Mouse (Mus musculus) myocyte (in vitro differentiated cells): ENCODE data around the gene Stxbp1. TPM values are rescaled to one million over a fixed set of nuclear protein-coding genes. Genes with fewer than 3 reads are reported as not detected.

Experiments
- H3K27me3 ChIP-seq: one replicate; pipeline ENCODE4 v1.6.1; 2011; ENCODE audit not compliant: control insufficient read depth, insufficient read depth, insufficient read length
- H3K36me3 ChIP-seq: one replicate; pipeline ENCODE4 v1.6.1; 2011; ENCODE audit not compliant: control insufficient read depth, insufficient read depth
- H3K4me2 ChIP-seq: one replicate; pipeline ENCODE4 v1.6.1; 2011; ENCODE audit warnings: low read depth, control low read depth
- H3K4me3 ChIP-seq: one replicate; pipeline ENCODE4 v1.5.1; 2011; ENCODE audit warnings: mild to moderate bottlenecking, control low read depth, moderate library complexity
- H3K79me2 ChIP-seq: one replicate; pipeline ENCODE4 v1.6.1; 2011; ENCODE audit not compliant: control insufficient read depth, insufficient read depth
- H3ac ChIP-seq: one replicate; pipeline ENCODE4 v1.6.1; 2011; ENCODE audit not compliant: control insufficient read depth, insufficient read length
- CEBPB ChIP-seq: IDR thresholded peaks from 2 replicates; pipeline ENCODE4 v1.6.1; 2011; ENCODE audit warnings: mild to moderate bottlenecking, moderate library complexity; ENCODE audit not compliant: poor library complexity, insufficient read depth, severe bottlenecking
- E2F4 ChIP-seq: IDR thresholded peaks from one replicate; pipeline ENCODE4 v1.6.1; 2011; ENCODE audit warnings: mild to moderate bottlenecking, control low read depth, moderate library complexity; ENCODE audit not compliant: insufficient read depth
- MAX ChIP-seq: IDR thresholded peaks from one replicate; pipeline ENCODE4 v1.6.1; 2011; ENCODE audit warnings: low read depth, mild to moderate bottlenecking, control low read depth
- MYOD1 ChIP-seq, 3 experiments: IDR thresholded peaks; one replicate each; pipeline ENCODE4 v1.6.1; 2011; ENCODE audit warnings: control low read depth in 2 of 3, low read depth in 2 of 3, mild to moderate bottlenecking in 2 of 3, moderate library complexity in 1 of 3; ENCODE audit not compliant: insufficient read length in 2 of 3, control insufficient read depth in 1 of 3
- MYOG ChIP-seq, 3 experiments: IDR thresholded peaks; one replicate each; pipeline ENCODE4 v1.6.1; 2011; ENCODE audit warnings: control low read depth in 2 of 3, low read depth in 2 of 3, mild to moderate bottlenecking in 2 of 3; ENCODE audit not compliant: insufficient read length in 2 of 3, control insufficient read depth in 1 of 3, insufficient read depth in 1 of 3
- POLR2A ChIP-seq: IDR thresholded peaks from one replicate; pipeline ENCODE4 v1.6.1; 2011; ENCODE audit warnings: low read depth, mild to moderate bottlenecking, control low read depth, moderate library complexity; ENCODE audit not compliant: insufficient read length
- POLR2AphosphoS2 ChIP-seq: IDR thresholded peaks from one replicate; pipeline ENCODE4 v1.6.1; 2011; ENCODE audit warnings: low read depth, control low read depth; ENCODE audit not compliant: insufficient read length
- REST ChIP-seq: IDR thresholded peaks from one replicate; pipeline ENCODE4 v1.6.1; 2011; ENCODE audit warnings: mild to moderate bottlenecking, control low read depth, moderate library complexity; ENCODE audit not compliant: insufficient read depth, insufficient read length
- SRF ChIP-seq: IDR thresholded peaks from one replicate; pipeline ENCODE4 v1.6.1; 2011; ENCODE audit warnings: low read depth; ENCODE audit not compliant: control insufficient read depth, insufficient read length
- TCF12 ChIP-seq: IDR thresholded peaks from one replicate; pipeline ENCODE4 v1.6.1; 2011; ENCODE audit warnings: mild to moderate bottlenecking, control low read depth; ENCODE audit not compliant: poor library complexity, insufficient read depth, severe bottlenecking
- TCF3 ChIP-seq: IDR thresholded peaks from one replicate; pipeline ENCODE4 v1.6.1; 2011; ENCODE audit warnings: low read depth, control low read depth; ENCODE audit not compliant: insufficient read length
- USF1 ChIP-seq: IDR thresholded peaks from one replicate; pipeline ENCODE4 v1.6.1; 2011; ENCODE audit warnings: low read depth, mild to moderate bottlenecking, control low read depth, moderate library complexity
- polyA plus RNA-seq: library from polyadenylated mRNA; unstranded; fragments of >200 nt; fragmentation: generic; extraction: Trizol; gene quantifications from one replicate; pipeline ENCODE4 v1.2.1, GENCODE M21; 2012; ENCODE audit warnings: missing spikeins

Stxbp1 gene
- polyA plus RNA-seq, 1 experiment = 32.2 TPM

DNA sequence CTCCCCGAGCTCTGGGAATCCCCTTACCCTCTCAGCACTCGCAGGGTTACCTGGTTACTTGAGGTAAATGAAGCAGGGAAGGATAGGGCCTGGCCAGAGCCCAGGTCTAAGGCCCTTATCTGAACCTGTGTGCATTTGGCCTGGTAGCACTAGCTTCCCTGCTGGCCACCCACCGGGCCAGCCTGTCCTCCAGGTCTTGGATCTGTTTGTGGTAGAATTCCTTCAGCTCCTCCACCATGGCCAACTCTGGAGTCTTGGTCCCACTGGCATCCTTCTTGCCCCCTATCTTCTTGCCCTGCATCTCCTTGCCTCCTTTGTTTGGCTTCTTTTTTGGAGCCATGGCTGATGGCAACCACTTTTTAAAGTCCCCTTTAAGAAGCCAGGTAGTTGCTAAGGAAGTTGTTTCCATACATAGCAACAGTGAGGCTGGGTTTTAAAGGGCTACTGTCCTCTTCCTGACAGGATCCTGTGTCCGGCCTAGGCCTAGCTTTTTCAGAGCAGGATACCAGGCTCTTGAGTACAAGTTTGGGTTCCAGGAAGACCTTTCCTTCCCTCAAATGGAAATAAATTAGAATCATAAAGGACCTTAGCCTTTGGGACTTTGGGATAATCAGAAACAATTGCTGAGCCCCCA lies 62.9 kb downstream of the Stxbp1 start, which contains the start of gene Cfap157:
Gene Cfap157, minus strand, starts transcription at position 381 of the 634 bp plus-strand sequence.
- H3K36me3 ChIP-seq = peaks cover 4% of the 10 kb centered on the region
- H3K4me3 ChIP-seq = no peak within 1 kb of the TSS
- no peaks in the 10 kb centered on the region for H3K79me2 ChIP-seq
- no peak within 1 kb of the TSS for H3K4me2 ChIP-seq
- no peaks in the 10 kb centered on the region for H3K27me3 ChIP-seq
- TF ChIP-seq POLR2AphosphoS2 = peak; percentile 50
- no peak for TF ChIP-seq USF1
- H3ac ChIP-seq = no peak within 1 kb of the TSS

DNA sequence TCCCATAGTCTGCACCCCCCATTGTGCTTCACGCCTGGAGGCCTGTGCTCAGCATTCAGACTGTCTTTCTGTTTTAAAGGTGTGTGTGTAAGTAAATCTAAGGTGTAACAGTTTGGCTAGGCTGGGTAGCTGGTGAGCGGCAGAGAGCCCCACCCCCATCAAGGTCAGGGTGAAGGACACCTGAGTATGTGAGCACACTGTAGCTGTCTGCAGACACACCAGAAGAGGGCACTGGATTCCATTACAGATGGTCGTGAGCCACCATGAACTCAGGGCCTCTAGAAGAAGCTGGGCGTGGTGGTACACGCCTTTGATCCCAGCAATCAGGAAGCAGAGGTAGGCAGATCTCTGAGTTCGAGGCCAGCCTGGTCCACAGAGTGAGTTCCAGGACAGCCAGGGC lies 65.3 kb downstream of the Stxbp1 start:
- Histone ChIP-seq H3K36me3 (peaks cover 13% of the 10 kb centered on the region), H3ac (no peak overlapping the region), H3K27me3 (no peaks in the 10 kb centered on the region), H3K4me3 (no peak overlapping the region), H3K4me2 (no peak overlapping the region), H3K79me2 (peaks cover 2% of the 10 kb centered on the region)
- TF ChIP-seq POLR2AphosphoS2 (no peak), POLR2A (no peak), MAX (no peak), E2F4 (no peak), MYOD1 (IDR thresholded peaks at IDR 0.05; ENCODE audit: control insufficient read depth in 1 of 3, insufficient read length in 2 of 3, low read depth in 2 of 3) (no peak), TCF3 (no peak), SRF (no peak), USF1 (no peak), REST (no peak), TCF12 (no peak), MYOG (IDR thresholded peaks at IDR 0.05; ENCODE audit: control insufficient read depth in 1 of 3, insufficient read depth in 1 of 3, insufficient read length in 2 of 3, low read depth in 2 of 3) (no peak), CEBPB (no peak)

GRCm38 (mm10) chr2:32779714-32780113 lies 67.3 kb downstream of the Stxbp1 start:
- Histone ChIP-seq H3K4me2 (no peak overlapping the region), H3K36me3 (peaks cover 13% of the 10 kb centered on the region), H3K4me3 (no peak overlapping the region), H3ac (no peak overlapping the region), H3K79me2 (peaks cover 6% of the 10 kb centered on the region), H3K27me3 (no peaks in the 10 kb centered on the region)
- no peak for TF ChIP-seq TCF3
- no peak for TF ChIP-seq MYOD1 (IDR thresholded peaks at IDR 0.05; ENCODE audit: control insufficient read depth in 1 of 3, insufficient read length in 2 of 3, low read depth in 2 of 3)
- TF ChIP-seq POLR2AphosphoS2 = no peak
- TF ChIP-seq REST = no peak
- TF ChIP-seq E2F4 = no peak
- TF ChIP-seq MAX = no peak
- no peak for TF ChIP-seq SRF
- TF ChIP-seq TCF12 = no peak
- no peak for TF ChIP-seq USF1
- no peak for TF ChIP-seq POLR2A

- Histone ChIP-seq H3K27me3 (no peaks in the 10 kb centered on the region), H3K4me2 (no peak overlapping the region), H3K4me3 (no peak overlapping the region), H3K36me3 (peaks cover 13% of the 10 kb centered on the region), H3ac (no peak overlapping the region), H3K79me2 (peaks cover 6% of the 10 kb centered on the region)
- TF ChIP-seq SRF (no peak), MAX (no peak), POLR2AphosphoS2 (no peak), CEBPB (no peak), TCF3 (no peak), MYOD1 (IDR thresholded peaks at IDR 0.05; ENCODE audit: control insufficient read depth in 1 of 3, insufficient read length in 2 of 3, low read depth in 2 of 3) (no peak), REST (no peak), USF1 (no peak)
These were observed 67.9 kb downstream of the Stxbp1 start for GRCm38 (mm10) chr2:32779131-32779530.

- no peak for TF ChIP-seq REST
- TF ChIP-seq SRF = no peak
- TF ChIP-seq TCF3 = no peak
- H3K79me2 ChIP-seq = peaks cover 6% of the 10 kb centered on the region
- peaks cover 13% of the 10 kb centered on the region for H3K36me3 ChIP-seq
- no peaks in the 10 kb centered on the region for H3K27me3 ChIP-seq
- H3ac ChIP-seq = no peak overlapping the region
- no peak overlapping the region for H3K4me2 ChIP-seq
- H3K4me3 ChIP-seq = no peak overlapping the region
These were observed 69.0 kb downstream of the Stxbp1 start for GRCm38 (mm10) chr2:32778081-32778480.
